Mouse (Mus musculus) ES-Bruce4 (cell line): ENCODE data around the gene Cript. TPM values are rescaled to one million over a fixed set of nuclear protein-coding genes. Genes with fewer than 3 reads are reported as not detected.
"Not testable (repeated sequence)": the region's sequence is repeated elsewhere in the genome, so short reads cannot be mapped to it uniquely, and the experiment has no call there.

Experiments used
- H3K27ac ChIP-seq: 2 replicates; pipeline ENCODE4 v1.5.1; 2012; ENCODE audit warnings: low read length, inconsistent platforms; ENCODE audit not compliant: insufficient read depth
- H3K27me3 ChIP-seq: 2 replicates; pipeline ENCODE4 v1.6.1; 2012; ENCODE audit warnings: mild to moderate bottlenecking, low read length, inconsistent platforms; ENCODE audit not compliant: control insufficient read depth, poor library complexity, insufficient read depth, severe bottlenecking
- H3K36me3 ChIP-seq: 2 replicates; pipeline ENCODE4 v1.6.1; 2012; ENCODE audit warnings: inconsistent platforms, mild to moderate bottlenecking, low read length, moderate library complexity; ENCODE audit not compliant: control insufficient read depth, poor library complexity, insufficient read depth, severe bottlenecking
- H3K4me1 ChIP-seq: one replicate; pipeline ENCODE4 v1.8.1; 2011; ENCODE audit warnings: low read length; ENCODE audit not compliant: control insufficient read depth, insufficient read depth
- H3K4me3 ChIP-seq: 2 replicates; pipeline ENCODE4 v1.5.1; 2011; ENCODE audit warnings: low read depth, mild to moderate bottlenecking, low read length
- H3K9ac ChIP-seq: 2 replicates; pipeline ENCODE4 v1.6.1; 2012; ENCODE audit warnings: low read depth, mild to moderate bottlenecking, inconsistent platforms; ENCODE audit not compliant: poor library complexity, severe bottlenecking
- H3K9me3 ChIP-seq: replicated peaks from 2 replicates; pipeline ENCODE4 v1.6.1; 2012; ENCODE audit warnings: mild to moderate bottlenecking, low read length, inconsistent platforms; ENCODE audit not compliant: control insufficient read depth, poor library complexity, insufficient read depth, severe bottlenecking
- CTCF ChIP-seq: IDR thresholded peaks from one replicate; pipeline ENCODE4 v1.8.1; 2011; ENCODE audit warnings: low read depth, low read length
- EP300 ChIP-seq: IDR thresholded peaks from 2 replicates; pipeline ENCODE4 v1.6.1; 2011; ENCODE audit warnings: low read depth, low read length; ENCODE audit not compliant: insufficient read depth
- POLR2A ChIP-seq: IDR thresholded peaks from one replicate; pipeline ENCODE4 v1.8.1; 2011; ENCODE audit warnings: low read length; ENCODE audit not compliant: insufficient read depth
- polyA plus RNA-seq: library from polyadenylated mRNA; stranded (reverse); fragments of >200 nt; gene quantifications from 2 replicates; pipeline ENCODE4 v1.2.4, GENCODE M21; 2011; ENCODE audit warnings: low read depth; ENCODE audit not compliant: missing spikeins, insufficient read depth, insufficient read length

Cript gene
- polyA plus RNA-seq, 1 experiment, result 60.6 TPM

GRCm38 (mm10) chr17:87062639-87063038, 37.3 kb downstream of the Cript start:
- Histone ChIP-seq H3K27ac (no peak overlapping the region), H3K9me3 (no peaks in the 10 kb centered on the region), H3K4me3 (peak overlapping the region; percentile 53), H3K9ac (0 out of 2 replicates have a peak overlapping the region, but pooled peaks have one; percentile 2), H3K27me3 (no peaks in the 10 kb centered on the region), H3K36me3 (no peaks in the 10 kb centered on the region), H3K4me1 (no peaks in the 10 kb centered on the region)
- no peak for TF ChIP-seq CTCF
- TF ChIP-seq POLR2A, result no peak

- no peak overlapping the region for H3K27ac ChIP-seq
- no peak overlapping the region for H3K4me3 ChIP-seq
- TF ChIP-seq EP300 (no peak), POLR2A (no peak), CTCF (no peak)
Observed at GRCm38 (mm10) chr17:87063461-87063860, 38.1 kb downstream of the Cript start.

GRCm38 (mm10) chr17:87063969-87064368, 38.6 kb downstream of the Cript start:
- H3K4me3 ChIP-seq, result no peak overlapping the region
- no peaks in the 10 kb centered on the region for H3K27me3 ChIP-seq
- no peaks in the 10 kb centered on the region for H3K9me3 ChIP-seq
- H3K9ac ChIP-seq, result no peak overlapping the region
- no peaks in the 10 kb centered on the region for H3K36me3 ChIP-seq
- H3K4me1 ChIP-seq, result no peaks in the 10 kb centered on the region
- TF ChIP-seq CTCF (no peak), EP300 (no peak), POLR2A (no peak)
- no peak overlapping the region for H3K27ac ChIP-seq

More at GRCm38 (mm10) chr17:87063461-87063860, 38.1 kb downstream of the Cript start:
- H3K9me3 ChIP-seq, result no peaks in the 10 kb centered on the region
- H3K9ac ChIP-seq, result no peak overlapping the region
- H3K4me1 ChIP-seq, result no peaks in the 10 kb centered on the region
- H3K27me3 ChIP-seq, result no peaks in the 10 kb centered on the region
- no peaks in the 10 kb centered on the region for H3K36me3 ChIP-seq

- Histone ChIP-seq H3K9me3 (no peaks in the 10 kb centered on the region), H3K27me3 (no peaks in the 10 kb centered on the region), H3K4me3 (no peak overlapping the region), H3K9ac (no peak overlapping the region), H3K27ac (no peak overlapping the region), H3K4me1 (no peaks in the 10 kb centered on the region), H3K36me3 (no peaks in the 10 kb centered on the region)
- TF ChIP-seq CTCF, result no peak
- no peak for TF ChIP-seq EP300
- TF ChIP-seq POLR2A, result no peak
Observed at GRCm38 (mm10) chr17:87068997-87069396, 43.6 kb downstream of the Cript start.

GRCm38 (mm10) chr17:87072183-87072582, 46.8 kb downstream of the Cript start:
- H3K4me1 ChIP-seq, H3K9me3 ChIP-seq, H3K9ac ChIP-seq, H3K4me3 ChIP-seq, H3K36me3 ChIP-seq, H3K27ac ChIP-seq, H3K27me3 ChIP-seq: not testable (repeated sequence)

GRCm38 (mm10) chr17:87072766-87073440, 47.6 kb downstream of the Cript start:
- Histone ChIP-seq H3K4me3 (no peak overlapping the region), H3K4me1 (no peaks in the 10 kb centered on the region), H3K9ac (no peak overlapping the region), H3K9me3 (no peaks in the 10 kb centered on the region), H3K27ac (no peak overlapping the region), H3K36me3 (no peaks in the 10 kb centered on the region), H3K27me3 (no peaks in the 10 kb centered on the region)
- TF ChIP-seq EP300 (no peak), CTCF (no peak), POLR2A (no peak)
